Mouse (Mus musculus) cortical plate, adult 2 months (tissue): ENCODE measurements at regions not wholly inside any gene's neighbourhood (a gene's known extent, or its start where the extent isn't known, plus 50 kb on each side); places are given as distances from the start of the nearest gene placed in this dataset.

ENCODE experiments used
- CTCF ChIP-seq: fragments of 200-500 bp; IDR thresholded peaks from 2 replicates; pipeline ENCODE4 v1.5.1; 2011; ENCODE audit warnings: mild to moderate bottlenecking, control low read depth, low read length; ENCODE audit not compliant: insufficient read depth; ENCODE audit errors: extremely low read depth
- POLR2A ChIP-seq: fragments of 200-500 bp; IDR thresholded peaks from 2 replicates; pipeline ENCODE4 v1.6.1; 2011; ENCODE audit warnings: mild to moderate bottlenecking, low read length, control low read depth; ENCODE audit not compliant: insufficient read depth; ENCODE audit errors: extremely low read depth

DNA sequence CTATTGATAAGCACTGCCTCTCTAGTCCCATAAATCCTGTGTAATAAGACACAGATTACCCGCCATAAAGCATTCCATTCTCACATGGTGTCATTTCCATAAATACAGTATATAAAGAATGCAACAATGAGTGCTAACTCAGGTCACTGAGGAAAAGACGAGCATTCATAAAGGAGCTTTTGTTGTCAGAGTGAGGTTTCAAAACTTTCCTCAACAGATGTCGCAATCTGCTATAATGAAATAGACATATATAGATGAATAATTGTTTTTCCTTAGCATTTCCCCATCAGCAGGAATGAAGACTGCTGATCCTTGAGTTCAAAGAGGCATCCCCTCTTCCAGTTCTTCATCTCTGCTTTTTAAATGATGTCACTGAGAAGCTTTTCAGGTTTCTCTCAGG is 270.3 kb downstream of the Brinp2 start:
- TF ChIP-seq CTCF (no peak), POLR2A (no peak)
